Mouse (Mus musculus) heart, embryonic 15.5 days (tissue): ENCODE measurements at regions not wholly inside any gene's neighbourhood (a gene's known extent, or its start where the extent isn't known, plus 50 kb on each side); places are given as distances from the start of the nearest gene placed in this dataset.

ENCODE experiments used
- ATAC-seq: fragments of 200-750 bp; cut with Nextera tagmentation; replicated peaks from 2 replicates; pipeline ENCODE4 v1.8.0; 2017; ENCODE audit warnings: low read depth, moderate TSS enrichment; ENCODE audit not compliant: insufficient number of reproducible peaks, insufficient read depth, low FRiP score
- H3K27ac ChIP-seq: fragments of 300-500 bp; sonication (generic); 2 replicates; pipeline ENCODE4 v1.5.1; 2015; ENCODE audit warnings: mild to moderate bottlenecking, inconsistent platforms
- H3K27me3 ChIP-seq: fragments of 300-500 bp; sonication (generic); 2 replicates; pipeline ENCODE4 v1.6.1; 2015; ENCODE audit warnings: inconsistent platforms
- H3K36me3 ChIP-seq: fragments of 300-500 bp; sonication (generic); 2 replicates; pipeline ENCODE4 v1.6.1; 2015; ENCODE audit warnings: mild to moderate bottlenecking, inconsistent platforms
- H3K4me1 ChIP-seq: fragments of 300-500 bp; sonication (generic); replicated peaks from 2 replicates; pipeline ENCODE4 v1.6.1; 2015; ENCODE audit warnings: inconsistent platforms
- H3K4me2 ChIP-seq: fragments of 300-500 bp; sonication (generic); 2 replicates; pipeline ENCODE4 v1.6.1; 2015; ENCODE audit warnings: inconsistent platforms, mild to moderate bottlenecking, moderate library complexity
- H3K4me3 ChIP-seq: fragments of 300-500 bp; sonication (generic); 2 replicates; pipeline ENCODE4 v1.5.1; 2015; ENCODE audit warnings: mild to moderate bottlenecking, inconsistent platforms
- H3K9ac ChIP-seq: fragments of 300-500 bp; sonication (generic); 2 replicates; pipeline ENCODE4 v1.6.1; 2015; ENCODE audit warnings: mild to moderate bottlenecking, inconsistent platforms
- H3K9me3 ChIP-seq: fragments of 300-500 bp; sonication (generic); replicated peaks from 2 replicates; pipeline ENCODE4 v1.6.1; 2016; ENCODE audit warnings: inconsistent platforms
- WGBS: fragments of 180-500 bp; shearing (Covaris S2); methylation state at CpG from one replicate; pipeline ENCODE4 v1.1.7; 2015; ENCODE audit warnings: mixed read lengths; 5-methylcytosine and 5-hydroxymethylcytosine counted together

GRCm38 (mm10) chr9:122437464-122437863 is 86.1 kb downstream of the Abhd5 start:
- Histone ChIP-seq H3K4me3 (no peak overlapping the region), H3K27ac (no peak overlapping the region), H3K9ac (no peak overlapping the region), H3K36me3 (no peaks in the 10 kb centered on the region), H3K4me1 (no peaks in the 10 kb centered on the region), H3K9me3 (no peaks in the 10 kb centered on the region), H3K4me2 (no peak overlapping the region), H3K27me3 (no peaks in the 10 kb centered on the region)
- ATAC-seq, result no peak
- 47% methylated on average over 4 of the region's 4 CpGs for WGBS

- no peaks in the 10 kb centered on the region for H3K4me1 ChIP-seq
- H3K9ac ChIP-seq, result no peak overlapping the region
- H3K4me2 ChIP-seq, result no peak overlapping the region
- no peak for ATAC-seq
- H3K9me3 ChIP-seq, result no peaks in the 10 kb centered on the region
- H3K36me3 ChIP-seq, result no peaks in the 10 kb centered on the region
- no peak overlapping the region for H3K4me3 ChIP-seq
- H3K27me3 ChIP-seq, result no peaks in the 10 kb centered on the region; the same call in 1 of the 2 replicates
- H3K27ac ChIP-seq, result no peak overlapping the region
- 52% methylated on average over 5 of the region's 5 CpGs for WGBS
Observed at GRCm38 (mm10) chr9:122446387-122447105, 95.1 kb downstream of the Abhd5 start.

GRCm38 (mm10) chr9:122447568-122447967 is 96.2 kb downstream of the Abhd5 start:
- Histone ChIP-seq H3K9ac (no peak overlapping the region), H3K9me3 (no peaks in the 10 kb centered on the region), H3K4me3 (no peak overlapping the region), H3K27ac (no peak overlapping the region), H3K27me3 (no peaks in the 10 kb centered on the region; the same call in 1 of the 2 replicates), H3K4me2 (no peak overlapping the region), H3K4me1 (no peaks in the 10 kb centered on the region), H3K36me3 (no peaks in the 10 kb centered on the region)
- WGBS, result 82% methylated on average over 7 of the region's 7 CpGs
- no peak for ATAC-seq

- no peak overlapping the region for H3K27ac ChIP-seq
- no peak overlapping the region for H3K4me3 ChIP-seq
- no peaks in the 10 kb centered on the region for H3K4me1 ChIP-seq
- no peaks in the 10 kb centered on the region for H3K9me3 ChIP-seq
- H3K4me2 ChIP-seq, result no peak overlapping the region
- WGBS, result 60% methylated on average over 4 of the region's 4 CpGs
- H3K9ac ChIP-seq, result no peak overlapping the region
- ATAC-seq, result no peak
- no peaks in the 10 kb centered on the region; the same call in 1 of the 2 replicates for H3K27me3 ChIP-seq
- no peaks in the 10 kb centered on the region for H3K36me3 ChIP-seq
Observed at GRCm38 (mm10) chr9:122448342-122448741, 96.9 kb downstream of the Abhd5 start.

- Histone ChIP-seq H3K27me3 (no peaks in the 10 kb centered on the region; the same call in 1 of the 2 replicates), H3K4me2 (no peak overlapping the region), H3K9ac (no peak overlapping the region), H3K4me1 (no peaks in the 10 kb centered on the region), H3K27ac (no peak overlapping the region), H3K4me3 (no peak overlapping the region), H3K9me3 (no peaks in the 10 kb centered on the region), H3K36me3 (no peaks in the 10 kb centered on the region)
- ATAC-seq, result no peak
- WGBS, result 67% methylated on average over 5 of the region's 5 CpGs
Observed at GRCm38 (mm10) chr9:122450524-122450923, 99.1 kb downstream of the Abhd5 start.

- ATAC-seq, result no peak
- no peaks in the 10 kb centered on the region; the same call in 1 of the 2 replicates for H3K27me3 ChIP-seq
Observed at GRCm38 (mm10) chr9:122455301-122455700, 103.9 kb downstream of the Abhd5 start.

GRCm38 (mm10) chr9:122455779-122456178 is 104.4 kb downstream of the Abhd5 start:
- H3K27ac ChIP-seq, result no peak overlapping the region
- no peaks in the 10 kb centered on the region; the same call in 1 of the 2 replicates for H3K27me3 ChIP-seq
- 70% methylated on average over 6 of the region's 6 CpGs for WGBS
- H3K36me3 ChIP-seq, result no peaks in the 10 kb centered on the region
- H3K4me1 ChIP-seq, result no peaks in the 10 kb centered on the region
- no peaks in the 10 kb centered on the region for H3K9me3 ChIP-seq
- no peak for ATAC-seq
- H3K9ac ChIP-seq, result no peak overlapping the region
- no peak overlapping the region for H3K4me2 ChIP-seq
- H3K4me3 ChIP-seq, result no peak overlapping the region

More at GRCm38 (mm10) chr9:122455301-122455700, 103.9 kb downstream of the Abhd5 start:
- Histone ChIP-seq H3K9me3 (no peaks in the 10 kb centered on the region), H3K27ac (no peak overlapping the region), H3K9ac (no peak overlapping the region), H3K4me3 (no peak overlapping the region), H3K4me2 (no peak overlapping the region), H3K36me3 (no peaks in the 10 kb centered on the region), H3K4me1 (no peaks in the 10 kb centered on the region)
- WGBS, result 62% methylated on average over 8 of the region's 8 CpGs

- H3K4me2 ChIP-seq, result no peak overlapping the region
- H3K4me1 ChIP-seq, result no peaks in the 10 kb centered on the region
- H3K9ac ChIP-seq, result no peak overlapping the region
- H3K27ac ChIP-seq, result no peak overlapping the region
- H3K27me3 ChIP-seq, result no peaks in the 10 kb centered on the region
- ATAC-seq, result no peak
- no peak overlapping the region for H3K4me3 ChIP-seq
- H3K36me3 ChIP-seq, result no peaks in the 10 kb centered on the region
- no peaks in the 10 kb centered on the region for H3K9me3 ChIP-seq
- 52% methylated on average over 6 of the region's 6 CpGs for WGBS
Observed at GRCm38 (mm10) chr9:122459491-122459890, 108.1 kb downstream of the Abhd5 start.

- Histone ChIP-seq H3K27ac (no peak overlapping the region), H3K9me3 (no peaks in the 10 kb centered on the region), H3K27me3 (peaks cover 3% of the 10 kb centered on the region; the same call in 1 of the 2 replicates), H3K9ac (no peak overlapping the region), H3K4me1 (no peaks in the 10 kb centered on the region), H3K4me3 (no peak overlapping the region), H3K36me3 (no peaks in the 10 kb centered on the region), H3K4me2 (no peak overlapping the region)
- ATAC-seq, result no peak
- WGBS, result 94% methylated on average over 2 of the region's 2 CpGs
Observed at GRCm38 (mm10) chr9:122471539-122471938, 120.1 kb downstream of the Abhd5 start.

GRCm38 (mm10) chr9:122476356-122476755 is 124.9 kb downstream of the Abhd5 start:
- no peak overlapping the region for H3K27ac ChIP-seq
- H3K4me1 ChIP-seq, result no peaks in the 10 kb centered on the region
- no peak overlapping the region for H3K4me2 ChIP-seq
- 0 out of 2 replicates have a peak, but pooled peaks cover 5% of the 10 kb centered on the region for H3K27me3 ChIP-seq
- H3K4me3 ChIP-seq, result no peak overlapping the region
- H3K9ac ChIP-seq, result no peak overlapping the region
- no peak for ATAC-seq
- H3K9me3 ChIP-seq, result no peaks in the 10 kb centered on the region
- WGBS, result 42% methylated on average over 3 of the region's 3 CpGs
- no peaks in the 10 kb centered on the region for H3K36me3 ChIP-seq

GRCm38 (mm10) chr9:122487001-122487400 is 135.6 kb downstream of the Abhd5 start:
- no peaks in the 10 kb centered on the region for H3K4me1 ChIP-seq
- 76% methylated on average over 5 of the region's 5 CpGs for WGBS

GRCm38 (mm10) chr9:122494691-122495090 is 143.3 kb downstream of the Abhd5 start:
- H3K9me3 ChIP-seq, result no peaks in the 10 kb centered on the region
- no peaks in the 10 kb centered on the region for H3K36me3 ChIP-seq
- H3K27ac ChIP-seq, result no peak overlapping the region
- no peaks in the 10 kb centered on the region for H3K27me3 ChIP-seq
- H3K4me3 ChIP-seq, result no peak overlapping the region
- no peak for ATAC-seq
- 61% methylated on average over 9 of the region's 9 CpGs for WGBS
- no peaks in the 10 kb centered on the region for H3K4me1 ChIP-seq
- H3K9ac ChIP-seq, result no peak overlapping the region
- no peak overlapping the region for H3K4me2 ChIP-seq

More at GRCm38 (mm10) chr9:122487001-122487400, 135.6 kb downstream of the Abhd5 start:
- Histone ChIP-seq H3K9me3 (no peaks in the 10 kb centered on the region), H3K27me3 (no peaks in the 10 kb centered on the region), H3K4me2 (no peak overlapping the region), H3K9ac (no peak overlapping the region), H3K36me3 (no peaks in the 10 kb centered on the region), H3K27ac (no peak overlapping the region), H3K4me3 (no peak overlapping the region)
- ATAC-seq, result no peak
